Mouse (Mus musculus) heart, embryonic 14.5 days (tissue): ENCODE data around the gene Fam3a. TPM values are rescaled to one million over a fixed set of nuclear protein-coding genes. Genes with fewer than 3 reads are reported as not detected.
"Not testable (repeated sequence)": the region's sequence is repeated elsewhere in the genome, so short reads cannot be mapped to it uniquely, and the experiment has no call there.

Experiments used
- ATAC-seq: fragments of 200-750 bp; cut with Nextera tagmentation; 2 replicates; pipeline ENCODE4 v1.8.0; 2017; ENCODE audit warnings: low read depth, moderate TSS enrichment; ENCODE audit not compliant: insufficient number of reproducible peaks, insufficient read depth, low FRiP score
- H3K27ac ChIP-seq, 2 experiments: fragments of 200-500 bp in 1 of 2; fragments of 300-500 bp in 1 of 2; sonication (generic) in 1 of 2; replicated peaks in 1 of 2; 2 replicates each; pipeline ENCODE4 v1.5.1; 2012 to 2014; ENCODE audit warnings: low read depth in 2 of 2, low read length in 2 of 2, control low read depth in 1 of 2, mild to moderate bottlenecking in 1 of 2, mixed read lengths in 1 of 2; ENCODE audit not compliant: control insufficient read depth in 1 of 2, insufficient read depth in 1 of 2
- H3K27me3 ChIP-seq: fragments of 300-500 bp; sonication (generic); 2 replicates; pipeline ENCODE4 v1.6.1; 2014; ENCODE audit warnings: mild to moderate bottlenecking, low read length, control low read depth; ENCODE audit not compliant: control insufficient read depth, insufficient read depth
- H3K36me3 ChIP-seq: fragments of 300-500 bp; sonication (generic); 2 replicates; pipeline ENCODE4 v1.6.1; 2014; ENCODE audit warnings: mild to moderate bottlenecking, control low read depth, low read length, mixed read lengths; ENCODE audit not compliant: control insufficient read depth, insufficient read depth
- H3K4me1 ChIP-seq, 2 experiments: fragments of 200-500 bp in 1 of 2; fragments of 300-500 bp in 1 of 2; sonication (generic) in 1 of 2; 2 replicates each; pipeline ENCODE4 v1.6.1; 2012 to 2014; ENCODE audit warnings: low read length in 2 of 2, control low read depth in 1 of 2, mixed read lengths in 1 of 2; ENCODE audit not compliant: control insufficient read depth in 2 of 2, insufficient read depth in 2 of 2
- H3K4me2 ChIP-seq: fragments of 300-500 bp; sonication (generic); 2 replicates; pipeline ENCODE4 v1.6.1; 2014; ENCODE audit warnings: mild to moderate bottlenecking, low read length
- H3K4me3 ChIP-seq, 2 experiments: fragments of 200-500 bp in 1 of 2; fragments of 300-500 bp in 1 of 2; sonication (generic) in 1 of 2; 2 replicates each; pipeline ENCODE4 v1.5.1; 2012 to 2014; ENCODE audit warnings: low read length in 2 of 2, mild to moderate bottlenecking in 2 of 2, control low read depth in 1 of 2, low read depth in 1 of 2, moderate library complexity in 1 of 2; ENCODE audit not compliant: control insufficient read depth in 1 of 2, insufficient read depth in 1 of 2
- H3K9ac ChIP-seq: fragments of 300-500 bp; sonication (generic); 2 replicates; pipeline ENCODE4 v1.6.1; 2014; ENCODE audit warnings: mild to moderate bottlenecking, low read length
- H3K9me3 ChIP-seq: fragments of 300-500 bp; sonication (generic); 2 replicates; pipeline ENCODE4 v1.6.1; 2016; ENCODE audit warnings: low read length, control low read depth; ENCODE audit not compliant: control insufficient read depth
- whole genome bisulfite sequencing: fragments of 180-500 bp; shearing (Covaris S2); extraction: QIAGEN DNeasy Blood & Tissue Kit; methylation state at CpG from one replicate; pipeline ENCODE4 v1.1.7; 2014; 5-methylcytosine and 5-hydroxymethylcytosine counted together
- polyA plus RNA-seq: library from polyadenylated mRNA; unstranded; fragments of >200 nt; fragmentation: Nextera tagmentation; extraction: Ambion mirVana; gene quantifications from 2 replicates; pipeline ENCODE4 v1.2.1, GENCODE M21; 2014

The Fam3a gene
- polyA plus RNA-seq, 1 experiment from 2014 or later = 28.1 TPM

- Histone ChIP-seq H3K27me3 (no peaks in the 10 kb centered on the region), H3K36me3 (peaks cover 28% of the 10 kb centered on the region), H3K4me3 (peak overlapping the region; percentile 62 to 64), H3K9me3 (no peaks in the 10 kb centered on the region), H3K4me2 (peak overlapping the region; percentile 68), H3K27ac (peak overlapping the region; percentile 56 to 73; a peak in 3 of 4 replicates), H3K9ac (peak overlapping the region; percentile 85), H3K4me1 (peaks cover 0 to 7% of the 10 kb centered on the region in 2 experiments; a peak in 2 of 4 replicates)
- WGBS = 10% methylated on average over 46 of the region's 49 CpGs
- peak; percentile 67 for ATAC-seq
Measured at GRCm38 (mm10) chrX:74368209-74368909, 24.7 kb downstream of the Fam3a start.

- peak overlapping the region; percentile 62 to 64 for H3K4me3 ChIP-seq
- H3K9me3 ChIP-seq = no peaks in the 10 kb centered on the region
- peak overlapping the region; percentile 85 for H3K9ac ChIP-seq
- ATAC-seq = no peak
- H3K4me1 ChIP-seq = peaks cover 0 to 7% of the 10 kb centered on the region in 2 experiments; a peak in 2 of 4 replicates
- H3K4me2 ChIP-seq = peak overlapping the region; percentile 68
- WGBS = 54% methylated on average over 10 of the region's 10 CpGs
- H3K36me3 ChIP-seq = peaks cover 28% of the 10 kb centered on the region
- H3K27ac ChIP-seq = no peak overlapping the region
- H3K27me3 ChIP-seq = no peaks in the 10 kb centered on the region
Measured at GRCm38 (mm10) chrX:74367512-74367911, 25.6 kb downstream of the Fam3a start.

- no peaks in the 10 kb centered on the region for H3K27me3 ChIP-seq
- no peak overlapping the region for H3K4me2 ChIP-seq
- WGBS = 39% methylated on average over 11 of the region's 11 CpGs
- H3K9me3 ChIP-seq = no peaks in the 10 kb centered on the region
- no peaks in the 10 kb centered on the region for H3K36me3 ChIP-seq
- H3K27ac ChIP-seq = no peak overlapping the region
- no peak for ATAC-seq
- H3K9ac ChIP-seq = no peak overlapping the region
- no peak overlapping the region for H3K4me3 ChIP-seq
- H3K4me1 ChIP-seq = no peaks in the 10 kb centered on the region
Measured at GRCm38 (mm10) chrX:74359171-74359570, 33.9 kb downstream of the Fam3a start.

GRCm38 (mm10) chrX:74357069-74357468 lies 36.0 kb downstream of the Fam3a start:
- H3K4me1 ChIP-seq, H3K9me3 ChIP-seq, ATAC-seq, H3K4me2 ChIP-seq, H3K27ac ChIP-seq, H3K4me3 ChIP-seq, H3K36me3 ChIP-seq, H3K27me3 ChIP-seq, H3K9ac ChIP-seq: not testable (repeated sequence)
- WGBS = 90% methylated on average over 2 of the region's 3 CpGs

- Histone ChIP-seq H3K9ac (peak within 1 kb of the TSS; percentile 68), H3K36me3 (no peaks in the 10 kb centered on the region), H3K27me3 (no peaks in the 10 kb centered on the region), H3K27ac (peak within 1 kb of the TSS; percentile 35 to 44; a peak in 3 of 4 replicates), H3K4me2 (peak within 1 kb of the TSS; percentile 69), H3K4me1 (no peaks in the 10 kb centered on the region; a peak in 1 of 4 replicates), H3K4me3 (peak within 1 kb of the TSS; percentile 50 to 65), H3K9me3 (no peaks in the 10 kb centered on the region)
- 7% methylated on average over 13 of the region's 22 CpGs for WGBS
- ATAC-seq = peak; percentile 79
Measured at GRCm38 (mm10) chrX:74353467-74353770, 39.7 kb downstream of the Fam3a start, which contains the start of gene Lage3. Gene Lage3 (minus strand): TSS chrX:74353618.

- H3K9me3 ChIP-seq = no peaks in the 10 kb centered on the region
- H3K4me1 ChIP-seq = no peaks in the 10 kb centered on the region; a peak in 1 of 4 replicates
- H3K4me2 ChIP-seq = peak overlapping the region; percentile 69
- H3K36me3 ChIP-seq = no peaks in the 10 kb centered on the region
- peak overlapping the region; percentile 50 to 65 for H3K4me3 ChIP-seq
- no peaks in the 10 kb centered on the region for H3K27me3 ChIP-seq
- ATAC-seq = no peak
- peak overlapping the region; percentile 35 to 44; a peak in 3 of 4 replicates for H3K27ac ChIP-seq
- H3K9ac ChIP-seq = peak overlapping the region; percentile 68
- WGBS = 28% methylated on average over 13 of the region's 13 CpGs
Measured at GRCm38 (mm10) chrX:74352645-74353466, 40.2 kb downstream of the Fam3a start.
